Mouse (Mus musculus) spleen, adult 2 months (tissue): ENCODE measurements around the gene Slc25a11. TPM values are rescaled to one million over a fixed set of nuclear protein-coding genes. Genes with fewer than 3 reads are reported as not detected.

Source experiments
- DNase-seq, 2 experiments: peaks; one replicate each; pipeline versions ENCODE4 v3.0.0 to v3.0.0-alpha.2; 2012 to 2021; ENCODE audit warnings: low spot score in 2 of 2, low read depth in 1 of 2
- H3K27ac ChIP-seq: fragments of 200-500 bp; 2 replicates; pipeline ENCODE4 v1.5.1; 2012; ENCODE audit warnings: low read length, inconsistent platforms; ENCODE audit not compliant: insufficient read depth
- H3K27me3 ChIP-seq: fragments of 200-500 bp; 2 replicates; pipeline ENCODE4 v1.6.1; 2012; ENCODE audit warnings: mild to moderate bottlenecking, moderate library complexity, low read length, inconsistent platforms; ENCODE audit not compliant: control insufficient read depth, insufficient read depth
- H3K36me3 ChIP-seq: fragments of 200-500 bp; 2 replicates; pipeline ENCODE4 v1.6.1; 2012; ENCODE audit warnings: mild to moderate bottlenecking, low read length, inconsistent platforms; ENCODE audit not compliant: control insufficient read depth, insufficient read depth
- H3K4me1 ChIP-seq: fragments of 200-500 bp; 2 replicates; pipeline ENCODE4 v1.6.1; 2011; ENCODE audit warnings: inconsistent platforms; ENCODE audit not compliant: control insufficient read depth, insufficient read depth, insufficient read length
- H3K4me3 ChIP-seq: fragments of 200-500 bp; 2 replicates; pipeline ENCODE4 v1.5.1; 2011; ENCODE audit warnings: mild to moderate bottlenecking, inconsistent platforms; ENCODE audit not compliant: insufficient read depth, insufficient read length; ENCODE audit errors: extremely low read depth
- CTCF ChIP-seq: fragments of 200-500 bp; IDR thresholded peaks from 2 replicates; pipeline ENCODE4 v1.5.1; 2011; ENCODE audit warnings: mild to moderate bottlenecking, inconsistent platforms; ENCODE audit not compliant: insufficient read depth, insufficient read length, insufficient replicate concordance; ENCODE audit errors: extremely low read depth
- POLR2A ChIP-seq: fragments of 200-500 bp; IDR thresholded peaks from 2 replicates; pipeline ENCODE4 v1.6.1; 2011; ENCODE audit warnings: low read depth, low read length, inconsistent platforms
- WGBS: fragments of 180-500 bp; shearing (Covaris S2); methylation state at CpG from one replicate; pipeline ENCODE4 v1.1.7; 2018; 5-methylcytosine and 5-hydroxymethylcytosine counted together
- polyA plus RNA-seq: library from polyadenylated mRNA; depleted of rRNA; stranded (reverse); fragments of >200 nt; gene quantifications from 2 replicates; pipeline ENCODE4 v1.2.3, GENCODE M21; 2012

Gene Slc25a11
- polyA plus RNA-seq, 1 experiment = 73.0 TPM

- H3K4me1 ChIP-seq = peaks cover 9% of the 10 kb centered on the region; the same call in 1 of the 2 replicates
- no peak overlapping the region for H3K27ac ChIP-seq
- H3K27me3 ChIP-seq = no peaks in the 10 kb centered on the region
- DNase-seq = no peak
- 82% methylated on average over 14 of the region's 14 CpGs for WGBS
- H3K36me3 ChIP-seq = peaks cover 20% of the 10 kb centered on the region
- TF ChIP-seq CTCF (no peak), POLR2A (no peak)
- H3K4me3 ChIP-seq = no peak overlapping the region
Observed at GRCm38 (mm10) chr11:70667271-70668150, 20.2 kb upstream of the Slc25a11 start.

GRCm38 (mm10) chr11:70666687-70667086 lies 19.4 kb upstream of the Slc25a11 start:
- no peak for DNase-seq
- Histone ChIP-seq H3K36me3 (peaks cover 20% of the 10 kb centered on the region), H3K4me1 (peaks cover 9% of the 10 kb centered on the region; the same call in 1 of the 2 replicates), H3K4me3 (no peak overlapping the region), H3K27ac (no peak overlapping the region), H3K27me3 (no peaks in the 10 kb centered on the region)
- TF ChIP-seq CTCF (no peak), POLR2A (no peak)
- WGBS = 96% methylated on average over 8 of the region's 8 CpGs

GRCm38 (mm10) chr11:70664741-70665140 lies 17.5 kb upstream of the Slc25a11 start:
- no peaks in the 10 kb centered on the region for H3K27me3 ChIP-seq
- no peak overlapping the region for H3K4me3 ChIP-seq
- no peak for DNase-seq
- 96% methylated on average over 9 of the region's 9 CpGs for WGBS
- peaks cover 20% of the 10 kb centered on the region for H3K36me3 ChIP-seq
- H3K4me1 ChIP-seq = peaks cover 4% of the 10 kb centered on the region; the same call in 1 of the 2 replicates
- TF ChIP-seq POLR2A (no peak), CTCF (no peak)
- H3K27ac ChIP-seq = no peak overlapping the region

GRCm38 (mm10) chr11:70663957-70664356 lies 16.7 kb upstream of the Slc25a11 start:
- Histone ChIP-seq H3K27me3 (no peaks in the 10 kb centered on the region), H3K4me1 (peaks cover 4% of the 10 kb centered on the region; the same call in 1 of the 2 replicates), H3K4me3 (no peak overlapping the region), H3K27ac (no peak overlapping the region), H3K36me3 (peaks cover 20% of the 10 kb centered on the region)
- TF ChIP-seq POLR2A (no peak), CTCF (no peak)
- DNase-seq = no peak
- WGBS = 93% methylated on average over 6 of the region's 6 CpGs

- H3K4me1 ChIP-seq = peaks cover 5% of the 10 kb centered on the region; the same call in 1 of the 2 replicates
- peaks cover 20% of the 10 kb centered on the region for H3K36me3 ChIP-seq
- no peak for TF ChIP-seq CTCF
- no peak for TF ChIP-seq POLR2A
- no peak overlapping the region for H3K4me3 ChIP-seq
- no peaks in the 10 kb centered on the region for H3K27me3 ChIP-seq
- WGBS = 94% methylated on average over 8 of the region's 8 CpGs
- no peak overlapping the region for H3K27ac ChIP-seq
- no peak for DNase-seq
Observed at GRCm38 (mm10) chr11:70663101-70663500, 15.8 kb upstream of the Slc25a11 start.

- TF ChIP-seq CTCF (no peak), POLR2A (no peak)
- no peak for DNase-seq
- H3K27me3 ChIP-seq = no peaks in the 10 kb centered on the region
- H3K27ac ChIP-seq = no peak overlapping the region
- peaks cover 20% of the 10 kb centered on the region for H3K36me3 ChIP-seq
- WGBS = 91% methylated on average over 8 of the region's 8 CpGs
- peaks cover 22% of the 10 kb centered on the region; the same call in 1 of the 2 replicates for H3K4me1 ChIP-seq
- H3K4me3 ChIP-seq = no peak overlapping the region
Observed at GRCm38 (mm10) chr11:70660571-70660970, 13.3 kb upstream of the Slc25a11 start.

- no peak for DNase-seq
- peaks cover 11% of the 10 kb centered on the region for H3K36me3 ChIP-seq
- TF ChIP-seq POLR2A (no peak), CTCF (no peak)
- 90% methylated on average over 8 of the region's 8 CpGs for WGBS
- no peak overlapping the region for H3K27ac ChIP-seq
- no peak overlapping the region for H3K4me3 ChIP-seq
- peaks cover 22% of the 10 kb centered on the region; the same call in 1 of the 2 replicates for H3K4me1 ChIP-seq
- no peaks in the 10 kb centered on the region for H3K27me3 ChIP-seq
Observed at GRCm38 (mm10) chr11:70658942-70659341, 11.7 kb upstream of the Slc25a11 start.
